Mouse (Mus musculus): ENCODE results near the gene Efcab1. TPM values are rescaled to one million over a fixed set of nuclear protein-coding genes. Genes with fewer than 3 reads are reported as not detected.
"Not testable (repeated sequence)": the region's sequence is repeated elsewhere in the genome, so short reads cannot be mapped to it uniquely, and the experiment has no call there.

Efcab1 gene
- polyA plus RNA-seq (2015; fragmentation: Nextera tagmentation; extraction: Ambion mirVana): 15.1 and 15.3 TPM in 2 replicates

DNA sequence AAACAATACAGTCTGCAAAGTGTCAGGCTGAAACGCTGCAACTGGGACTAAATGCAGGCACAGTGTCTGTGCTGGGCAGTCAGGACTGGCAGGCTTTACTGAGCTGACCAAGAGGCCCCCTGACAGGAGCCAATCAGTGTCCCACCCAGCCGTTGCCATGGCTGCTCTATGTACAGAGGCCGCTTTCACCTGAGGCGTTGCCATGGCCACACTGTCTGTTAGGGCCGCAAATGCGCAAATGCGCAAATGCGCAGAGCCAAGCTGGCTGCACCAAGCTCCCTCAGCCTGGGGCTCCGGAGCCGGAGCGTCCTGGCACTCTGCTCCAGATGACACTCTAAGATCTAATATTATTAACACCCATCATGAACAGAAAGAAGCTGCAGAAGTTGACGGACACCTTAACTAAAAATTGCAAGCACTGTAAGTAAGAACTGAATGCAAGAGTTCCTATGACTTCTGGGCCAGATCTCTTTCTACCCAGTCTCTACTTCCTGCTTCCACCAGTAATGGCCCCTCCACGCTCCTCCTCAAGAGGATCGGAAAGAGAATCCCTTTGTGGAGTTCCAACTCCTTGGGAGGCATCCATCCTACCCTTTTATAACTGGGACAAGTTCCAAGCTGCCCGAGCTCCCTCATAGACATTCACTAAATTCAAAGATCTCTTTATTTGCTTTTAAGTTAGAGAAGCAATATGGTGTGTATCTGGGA, at the start of gene Efcab1:
Efcab1 (plus strand) TSS at position 214 of the 708 bp plus-strand sequence.
- Histone ChIP-seq H3K9me3 (no peaks in the 10 kb centered on the region), H3K36me3 (no peaks in the 10 kb centered on the region), H3K4me2 (replicated peaks) (peak within 1 kb of the TSS; percentile 53), H3K27ac (peak within 1 kb of the TSS; percentile 74), H3K27me3 (no peaks in the 10 kb centered on the region), H3K4me1 (replicated peaks) (peaks cover 9% of the 10 kb centered on the region), H3K9ac (replicated peaks) (peak within 1 kb of the TSS; percentile 32), H3K4me3 (replicated peaks) (peak within 1 kb of the TSS; percentile 41)
- peak; percentile 100 for ATAC-seq
- 7% methylated on average over 15 of the region's 15 CpGs for WGBS

- Histone ChIP-seq H3K9me3 (no peaks in the 10 kb centered on the region), H3K27me3 (no peaks in the 10 kb centered on the region), H3K36me3 (no peaks in the 10 kb centered on the region), H3K27ac (no peak overlapping the region), H3K4me3 (replicated peaks) (no peak overlapping the region), H3K9ac (replicated peaks) (no peak overlapping the region), H3K4me2 (replicated peaks) (no peak overlapping the region), H3K4me1 (replicated peaks) (no peaks in the 10 kb centered on the region)
- ATAC-seq: no peak
These were observed 47.0 kb upstream of the Efcab1 start for GRCm38 (mm10) chr16:14859443-14859842.

DNA sequence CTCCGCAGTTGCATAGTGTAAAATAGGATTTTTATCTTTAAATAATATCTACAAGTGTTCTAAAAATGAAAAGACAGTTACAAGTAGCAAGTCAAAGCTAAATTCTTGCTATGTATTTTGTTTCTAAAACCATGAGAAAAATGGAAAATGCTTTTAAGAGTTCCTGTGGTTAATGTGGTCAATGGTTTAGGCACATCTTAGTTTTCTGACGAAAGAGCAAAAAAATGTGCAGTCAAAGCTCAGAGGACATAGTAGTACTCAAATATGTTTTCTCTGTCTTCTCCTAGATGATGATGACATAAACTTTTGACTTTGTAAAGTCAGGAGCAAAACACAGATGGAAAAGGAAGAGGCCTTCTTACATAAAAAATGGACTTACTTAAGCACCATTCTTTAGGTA, 21.5 kb upstream of the Efcab1 start:
- H3K4me2 ChIP-seq (replicated peaks): no peak overlapping the region
- no peaks in the 10 kb centered on the region for H3K9me3 ChIP-seq
- H3K27ac ChIP-seq: no peak overlapping the region
- H3K4me3 ChIP-seq (replicated peaks): no peak overlapping the region
- WGBS: 92% methylated on average over 2 of the region's 2 CpGs
- no peaks in the 10 kb centered on the region for H3K4me1 ChIP-seq (replicated peaks)
- H3K27me3 ChIP-seq: no peaks in the 10 kb centered on the region
- ATAC-seq: no peak
- no peak overlapping the region for H3K9ac ChIP-seq (replicated peaks)
- H3K36me3 ChIP-seq: no peaks in the 10 kb centered on the region

DNA sequence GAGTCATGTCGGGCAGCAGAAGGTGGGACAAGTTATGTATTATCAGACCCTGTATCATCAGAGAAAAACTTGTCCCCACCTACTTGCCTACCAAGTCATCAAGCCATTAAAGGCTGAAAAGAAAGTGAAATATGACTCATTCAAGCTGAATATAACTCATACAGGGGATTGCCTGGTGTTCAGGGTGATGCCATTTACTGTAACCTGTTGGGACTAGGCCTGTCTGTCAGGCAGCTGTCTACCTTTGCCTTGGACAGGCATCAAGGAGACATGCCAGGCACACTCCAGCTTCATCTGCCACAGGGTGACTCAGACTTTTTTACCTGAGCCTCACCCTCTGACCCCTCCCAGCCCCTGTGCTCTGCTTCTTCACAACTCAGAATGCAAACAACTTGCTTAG, 21.0 kb upstream of the Efcab1 start:
- Histone ChIP-seq H3K27me3 (no peaks in the 10 kb centered on the region), H3K27ac (no peak overlapping the region), H3K36me3 (no peaks in the 10 kb centered on the region), H3K9me3 (no peaks in the 10 kb centered on the region), H3K4me3 (replicated peaks) (no peak overlapping the region), H3K4me2 (replicated peaks) (no peak overlapping the region), H3K4me1 (replicated peaks) (no peaks in the 10 kb centered on the region), H3K9ac (replicated peaks) (no peak overlapping the region)
- no peak for ATAC-seq
- WGBS: 74% methylated on average over 1 of the region's 1 CpGs

DNA sequence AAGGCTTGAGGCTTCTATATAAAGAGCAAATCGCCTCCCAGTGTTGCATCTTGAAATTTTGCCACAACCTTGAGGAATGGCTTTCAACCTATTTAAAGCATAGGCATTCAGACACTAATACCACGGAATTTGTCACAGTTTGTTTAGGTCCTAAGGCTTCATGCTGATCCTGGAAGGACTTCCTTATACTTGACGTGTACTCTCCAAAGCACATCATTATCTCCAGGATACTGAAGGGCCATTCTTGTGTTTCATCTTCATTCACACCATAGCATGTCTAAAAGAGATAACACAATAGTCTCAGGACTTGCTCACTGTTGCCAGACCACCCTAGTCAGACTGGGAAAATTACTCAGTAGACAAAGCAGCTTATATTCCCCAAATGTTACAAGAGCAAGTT, 13.9 kb upstream of the Efcab1 start:
- WGBS: 54% methylated on average over 3 of the region's 3 CpGs
- Histone ChIP-seq H3K4me1 (replicated peaks) (no peaks in the 10 kb centered on the region), H3K36me3 (no peaks in the 10 kb centered on the region), H3K27me3 (no peaks in the 10 kb centered on the region), H3K9ac (replicated peaks) (no peak overlapping the region), H3K4me2 (replicated peaks) (no peak overlapping the region), H3K9me3 (no peaks in the 10 kb centered on the region), H3K27ac (no peak overlapping the region), H3K4me3 (replicated peaks) (no peak overlapping the region)
- ATAC-seq: no peak

- no peak for ATAC-seq
- Histone ChIP-seq H3K4me3 (replicated peaks) (no peak overlapping the region), H3K9me3 (no peaks in the 10 kb centered on the region), H3K36me3 (no peaks in the 10 kb centered on the region), H3K27me3 (no peaks in the 10 kb centered on the region), H3K9ac (replicated peaks) (no peak overlapping the region), H3K4me2 (replicated peaks) (no peak overlapping the region), H3K27ac (no peak overlapping the region), H3K4me1 (replicated peaks) (no peaks in the 10 kb centered on the region)
- WGBS: 75% methylated on average over 4 of the region's 4 CpGs
These were observed 12.5 kb upstream of the Efcab1 start for GRCm38 (mm10) chr16:14893864-14894263.

DNA sequence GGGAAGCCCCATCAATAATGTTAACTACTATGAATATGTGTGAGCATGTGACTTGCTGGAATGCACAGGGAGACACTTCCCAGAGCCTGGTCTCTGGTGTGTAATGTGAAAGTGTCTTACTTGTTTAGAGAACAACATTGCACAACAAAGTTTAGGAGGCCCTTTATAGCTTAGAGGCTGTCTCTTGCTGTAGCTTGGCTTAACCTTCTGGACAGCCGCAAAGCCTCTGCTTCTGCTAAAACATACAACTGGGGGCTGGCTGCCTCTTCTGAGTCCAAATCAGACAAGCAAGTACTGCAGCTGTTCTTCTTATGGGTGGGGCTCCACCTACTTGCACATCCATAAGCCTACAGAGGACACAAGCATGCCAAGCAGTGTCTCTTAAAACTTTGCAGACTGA, 11.7 kb upstream of the Efcab1 start:
- Histone ChIP-seq H3K4me3 (replicated peaks) (no peak overlapping the region), H3K4me1 (replicated peaks) (no peaks in the 10 kb centered on the region), H3K9ac (replicated peaks) (no peak overlapping the region), H3K9me3 (no peaks in the 10 kb centered on the region), H3K36me3 (no peaks in the 10 kb centered on the region), H3K27me3 (no peaks in the 10 kb centered on the region), H3K27ac (no peak overlapping the region), H3K4me2 (replicated peaks) (no peak overlapping the region)
- 94% methylated on average over 1 of the region's 1 CpGs for WGBS
- no peak for ATAC-seq

- Histone ChIP-seq H3K4me3 (replicated peaks) (no peak overlapping the region), H3K36me3 (no peaks in the 10 kb centered on the region), H3K27ac (no peak overlapping the region), H3K27me3 (no peaks in the 10 kb centered on the region), H3K4me1 (replicated peaks) (no peaks in the 10 kb centered on the region), H3K9ac (replicated peaks) (no peak overlapping the region), H3K9me3 (no peaks in the 10 kb centered on the region), H3K4me2 (replicated peaks) (no peak overlapping the region)
- no peak for ATAC-seq
- 90% methylated on average over 2 of the region's 2 CpGs for WGBS
These were observed 10.9 kb upstream of the Efcab1 start for GRCm38 (mm10) chr16:14895543-14895942.

- not testable (repeated sequence) for H3K27ac ChIP-seq; H3K4me2 ChIP-seq (replicated peaks)
- 54% methylated on average over 3 of the region's 3 CpGs for WGBS
These were observed 24.3 kb downstream of the Efcab1 start for GRCm38 (mm10) chr16:14930711-14931110.

DNA sequence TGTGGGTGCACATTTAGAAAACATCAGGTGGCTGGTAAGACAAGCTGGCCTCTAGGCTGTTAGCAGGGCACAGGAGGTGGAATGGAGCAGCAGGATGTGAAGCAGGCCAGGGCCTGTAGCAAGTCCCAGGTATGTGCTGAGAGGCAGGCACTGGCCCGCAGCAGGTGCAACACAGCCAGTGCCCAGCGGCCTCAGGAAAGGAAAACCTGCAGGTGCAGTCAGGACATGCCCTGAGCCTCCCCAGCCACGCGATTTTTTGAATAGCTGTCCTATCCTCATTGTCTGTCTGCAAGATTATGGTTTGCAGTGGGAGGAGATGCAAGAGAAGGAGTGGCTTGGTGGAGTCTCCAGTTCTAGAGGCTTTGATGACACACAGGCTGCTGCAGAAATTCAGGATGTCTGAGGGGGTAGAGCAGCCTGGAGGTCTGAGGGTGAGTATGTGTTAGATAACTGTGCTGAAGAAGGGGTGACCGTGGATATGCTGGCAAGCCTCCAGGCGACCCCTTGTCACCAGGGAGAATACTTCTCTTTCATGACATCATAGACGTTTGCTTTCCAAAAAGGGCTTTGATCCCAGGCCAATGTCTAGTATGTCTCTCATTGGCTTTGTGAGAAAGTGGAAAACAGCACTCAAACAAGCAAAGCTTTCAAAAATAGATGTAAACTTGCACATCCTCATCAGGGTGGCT, 30.2 kb downstream of the Efcab1 start:
- WGBS: 65% methylated on average over 7 of the region's 7 CpGs
- not testable (repeated sequence) for ATAC-seq; H3K9ac ChIP-seq (replicated peaks); H3K36me3 ChIP-seq; H3K27me3 ChIP-seq; H3K9me3 ChIP-seq; H3K4me3 ChIP-seq (replicated peaks); H3K27ac ChIP-seq; H3K4me2 ChIP-seq (replicated peaks); H3K4me1 ChIP-seq (replicated peaks)

More at GRCm38 (mm10) chr16:14930711-14931110, 24.3 kb downstream of the Efcab1 start:
- not testable (repeated sequence) for H3K4me3 ChIP-seq (replicated peaks); H3K9me3 ChIP-seq; H3K36me3 ChIP-seq; H3K4me1 ChIP-seq (replicated peaks); H3K27me3 ChIP-seq; H3K9ac ChIP-seq (replicated peaks); ATAC-seq

- H3K27me3 ChIP-seq: no peaks in the 10 kb centered on the region
- no peak overlapping the region for H3K9ac ChIP-seq (replicated peaks)
- H3K36me3 ChIP-seq: no peaks in the 10 kb centered on the region
- H3K27ac ChIP-seq: no peak overlapping the region
- H3K4me1 ChIP-seq (replicated peaks): no peaks in the 10 kb centered on the region
- H3K4me3 ChIP-seq (replicated peaks): no peak overlapping the region
- no peak for ATAC-seq
- H3K9me3 ChIP-seq: no peaks in the 10 kb centered on the region
- WGBS: 88% methylated on average over 1 of the region's 1 CpGs
- no peak overlapping the region for H3K4me2 ChIP-seq (replicated peaks)
These were observed 33.1 kb downstream of the Efcab1 start for GRCm38 (mm10) chr16:14939552-14939951.

DNA sequence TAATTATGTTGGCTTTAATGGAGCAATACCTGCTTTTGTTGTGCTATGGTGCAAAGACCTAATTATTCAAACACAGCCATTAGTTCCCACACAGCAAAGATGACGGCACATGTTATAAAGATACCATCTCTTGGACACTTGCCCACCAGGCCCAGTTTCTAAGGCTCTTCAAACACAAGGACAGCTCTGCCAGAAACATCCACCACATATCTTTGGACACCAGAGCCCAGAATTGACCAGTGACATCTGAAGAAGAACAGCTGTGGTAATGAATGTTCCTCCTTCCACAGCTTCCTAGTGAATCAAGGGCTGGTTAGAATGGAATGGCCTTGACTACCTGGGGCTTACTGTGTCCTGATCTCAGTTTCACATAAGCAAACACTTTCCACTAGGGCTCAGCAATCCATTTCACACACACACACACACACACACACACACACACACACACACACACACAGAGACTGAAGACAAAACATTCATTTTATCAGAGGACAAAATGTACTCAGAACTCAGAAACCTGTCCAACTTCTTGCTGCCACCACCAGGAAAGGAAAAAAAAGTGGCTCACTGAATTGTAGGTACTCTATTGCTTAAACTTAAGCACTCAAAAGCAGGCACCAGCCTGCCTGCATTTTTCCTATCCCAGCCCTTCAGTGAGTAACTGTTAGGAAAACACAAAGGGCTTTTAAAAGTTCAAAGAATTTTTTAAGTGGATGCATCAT, 33.7 kb downstream of the Efcab1 start:
- Histone ChIP-seq H3K4me3 (replicated peaks) (no peak overlapping the region), H3K9ac (replicated peaks) (no peak overlapping the region), H3K27me3 (no peaks in the 10 kb centered on the region), H3K9me3 (no peaks in the 10 kb centered on the region), H3K4me1 (replicated peaks) (no peaks in the 10 kb centered on the region), H3K27ac (no peak overlapping the region), H3K4me2 (replicated peaks) (no peak overlapping the region), H3K36me3 (no peaks in the 10 kb centered on the region)
- WGBS: 86% methylated on average over 1 of the region's 1 CpGs
- ATAC-seq: no peak

All from midbrain, embryonic 13.5 days (tissue).